Mouse (Mus musculus): ENCODE results near the gene Aldh2. TPM values are rescaled to one million over a fixed set of nuclear protein-coding genes. Genes with fewer than 3 reads are reported as not detected.

Aldh2 gene
- polyA plus RNA-seq, 1 experiment from 2014 or later = 38.3 TPM

- no peaks in the 10 kb centered on the region for H3K27me3 ChIP-seq (replicated peaks; ENCODE audit: control insufficient read depth, insufficient read depth, low read length)
- H3K9me3 ChIP-seq (replicated peaks; ENCODE audit: control insufficient read depth, low read length) = no peaks in the 10 kb centered on the region
- DNase-seq (ENCODE audit: low spot score) (peak; percentile 32), ATAC-seq (peak; percentile 66)
- peak within 1 kb of the TSS; percentile 96 for H3K4me3 ChIP-seq (ENCODE audit: low read depth, low read length)
- H3K4me1 ChIP-seq (ENCODE audit: control insufficient read depth, insufficient read depth, low read length) = peaks cover 15% of the 10 kb centered on the region
- H3K4me2 ChIP-seq (ENCODE audit: low read length) = peak within 1 kb of the TSS; percentile 95
- H3K36me3 ChIP-seq (ENCODE audit: control insufficient read depth, insufficient read depth, low read length) = no peaks in the 10 kb centered on the region
- H3K9ac ChIP-seq (ENCODE audit: low read length) = peak within 1 kb of the TSS; percentile 97
- H3K27ac ChIP-seq (ENCODE audit: low read depth, low read length) = peak within 1 kb of the TSS; percentile 96
- WGBS = under 1% methylated on average over 50 of the region's 97 CpGs
Observed at GRCm38 (mm10) chr5:121544910-121545792, 48.5 kb downstream of the Aldh2 start, which contains the start of the genes Adam1a and Gm42878. Gene Adam1a (minus strand): TSS chr5:121545482. Gene Gm42878 (minus strand): TSS chr5:121545482.

GRCm38 (mm10) chr5:121543370-121543769, 50.3 kb downstream of the Aldh2 start:
- ATAC-seq (no peak), DNase-seq (ENCODE audit: low spot score) (no peak)
- Histone ChIP-seq H3K36me3 (ENCODE audit: control insufficient read depth, insufficient read depth, low read length) (peaks cover 3% of the 10 kb centered on the region; the same call in 1 of the 2 replicates), H3K4me1 (ENCODE audit: control insufficient read depth, insufficient read depth, low read length) (peaks cover 15% of the 10 kb centered on the region), H3K9me3 (replicated peaks; ENCODE audit: control insufficient read depth, low read length) (no peaks in the 10 kb centered on the region), H3K9ac (ENCODE audit: low read length) (no peak overlapping the region), H3K27me3 (replicated peaks; ENCODE audit: control insufficient read depth, insufficient read depth, low read length) (no peaks in the 10 kb centered on the region), H3K4me2 (ENCODE audit: low read length) (no peak overlapping the region), H3K27ac (ENCODE audit: low read depth, low read length) (no peak overlapping the region), H3K4me3 (ENCODE audit: low read depth, low read length) (no peak overlapping the region)
- WGBS = 84% methylated on average over 3 of the region's 3 CpGs

- no peak overlapping the region for H3K27ac ChIP-seq (ENCODE audit: low read depth, low read length)
- ATAC-seq = no peak
- peaks cover 10% of the 10 kb centered on the region for H3K4me1 ChIP-seq (ENCODE audit: control insufficient read depth, insufficient read depth, low read length)
- peaks cover 18% of the 10 kb centered on the region for H3K36me3 ChIP-seq (ENCODE audit: control insufficient read depth, insufficient read depth, low read length)
- H3K27me3 ChIP-seq (replicated peaks; ENCODE audit: control insufficient read depth, insufficient read depth, low read length) = no peaks in the 10 kb centered on the region
- no peak overlapping the region for H3K4me2 ChIP-seq (ENCODE audit: low read length)
- no peak overlapping the region for H3K4me3 ChIP-seq (ENCODE audit: low read depth, low read length)
- H3K9ac ChIP-seq (ENCODE audit: low read length) = no peak overlapping the region
- no peak for DNase-seq (ENCODE audit: low spot score)
- WGBS = 89% methylated on average over 7 of the region's 7 CpGs
- H3K9me3 ChIP-seq (replicated peaks; ENCODE audit: control insufficient read depth, low read length) = no peaks in the 10 kb centered on the region
Observed at GRCm38 (mm10) chr5:121541235-121541634, 52.4 kb downstream of the Aldh2 start.

GRCm38 (mm10) chr5:121540066-121540465, 53.6 kb downstream of the Aldh2 start:
- DNase-seq (ENCODE audit: low spot score) = no peak
- no peak overlapping the region for H3K27ac ChIP-seq (ENCODE audit: low read depth, low read length)
- no peaks in the 10 kb centered on the region for H3K9me3 ChIP-seq (replicated peaks; ENCODE audit: control insufficient read depth, low read length)
- H3K36me3 ChIP-seq (ENCODE audit: control insufficient read depth, insufficient read depth, low read length) = peaks cover 28% of the 10 kb centered on the region
- no peak overlapping the region for H3K9ac ChIP-seq (ENCODE audit: low read length)
- H3K4me1 ChIP-seq (ENCODE audit: control insufficient read depth, insufficient read depth, low read length) = peaks cover 10% of the 10 kb centered on the region
- H3K4me2 ChIP-seq (ENCODE audit: low read length) = no peak overlapping the region
- H3K4me3 ChIP-seq (ENCODE audit: low read depth, low read length) = no peak overlapping the region
- H3K27me3 ChIP-seq (replicated peaks; ENCODE audit: control insufficient read depth, insufficient read depth, low read length) = no peaks in the 10 kb centered on the region
- ATAC-seq = no peak
- WGBS = 91% methylated on average over 5 of the region's 5 CpGs

- Histone ChIP-seq H3K36me3 (ENCODE audit: control insufficient read depth, insufficient read depth, low read length) (peaks cover 50% of the 10 kb centered on the region), H3K9me3 (replicated peaks; ENCODE audit: control insufficient read depth, low read length) (no peaks in the 10 kb centered on the region), H3K9ac (ENCODE audit: low read length) (no peak overlapping the region), H3K4me3 (ENCODE audit: low read depth, low read length) (no peak overlapping the region), H3K27ac (ENCODE audit: low read depth, low read length) (no peak overlapping the region), H3K4me2 (ENCODE audit: low read length) (no peak overlapping the region), H3K27me3 (replicated peaks; ENCODE audit: control insufficient read depth, insufficient read depth, low read length) (no peaks in the 10 kb centered on the region), H3K4me1 (ENCODE audit: control insufficient read depth, insufficient read depth, low read length) (no peaks in the 10 kb centered on the region)
- ATAC-seq (no peak), DNase-seq (ENCODE audit: low spot score) (no peak)
- WGBS = 84% methylated on average over 2 of the region's 2 CpGs
Observed at GRCm38 (mm10) chr5:121537588-121537987, 56.0 kb downstream of the Aldh2 start.

- H3K36me3 ChIP-seq (ENCODE audit: control insufficient read depth, insufficient read depth, low read length) = peaks cover 56% of the 10 kb centered on the region
- no peak overlapping the region for H3K27ac ChIP-seq (ENCODE audit: low read depth, low read length)
- no peaks in the 10 kb centered on the region for H3K27me3 ChIP-seq (replicated peaks; ENCODE audit: control insufficient read depth, insufficient read depth, low read length)
- no peak overlapping the region for H3K9ac ChIP-seq (ENCODE audit: low read length)
- no peak overlapping the region for H3K4me2 ChIP-seq (ENCODE audit: low read length)
- DNase-seq (ENCODE audit: low spot score) (no peak), ATAC-seq (no peak)
- no peaks in the 10 kb centered on the region for H3K4me1 ChIP-seq (ENCODE audit: control insufficient read depth, insufficient read depth, low read length)
- WGBS = 48% methylated on average over 7 of the region's 7 CpGs
- no peak overlapping the region for H3K4me3 ChIP-seq (ENCODE audit: low read depth, low read length)
- no peaks in the 10 kb centered on the region for H3K9me3 ChIP-seq (replicated peaks; ENCODE audit: control insufficient read depth, low read length)
Observed at GRCm38 (mm10) chr5:121536921-121537555, 56.6 kb downstream of the Aldh2 start.

GRCm38 (mm10) chr5:121535116-121535515, 58.5 kb downstream of the Aldh2 start:
- Histone ChIP-seq H3K4me3 (ENCODE audit: low read depth, low read length) (no peak overlapping the region), H3K4me2 (ENCODE audit: low read length) (no peak overlapping the region), H3K27ac (ENCODE audit: low read depth, low read length) (no peak overlapping the region), H3K27me3 (replicated peaks; ENCODE audit: control insufficient read depth, insufficient read depth, low read length) (no peaks in the 10 kb centered on the region), H3K4me1 (ENCODE audit: control insufficient read depth, insufficient read depth, low read length) (no peaks in the 10 kb centered on the region), H3K9ac (ENCODE audit: low read length) (no peak overlapping the region), H3K36me3 (ENCODE audit: control insufficient read depth, insufficient read depth, low read length) (peaks cover 72% of the 10 kb centered on the region), H3K9me3 (replicated peaks; ENCODE audit: control insufficient read depth, low read length) (no peaks in the 10 kb centered on the region)
- no peak for DNase-seq (ENCODE audit: low spot score)
- WGBS = 99% methylated on average over 3 of the region's 3 CpGs
- ATAC-seq = no peak

- Histone ChIP-seq H3K27ac (ENCODE audit: low read depth, low read length) (no peak overlapping the region), H3K9me3 (replicated peaks; ENCODE audit: control insufficient read depth, low read length) (no peaks in the 10 kb centered on the region), H3K36me3 (ENCODE audit: control insufficient read depth, insufficient read depth, low read length) (peaks cover 77% of the 10 kb centered on the region), H3K27me3 (replicated peaks; ENCODE audit: control insufficient read depth, insufficient read depth, low read length) (no peaks in the 10 kb centered on the region), H3K4me1 (ENCODE audit: control insufficient read depth, insufficient read depth, low read length) (no peaks in the 10 kb centered on the region), H3K4me3 (ENCODE audit: low read depth, low read length) (no peak overlapping the region), H3K4me2 (ENCODE audit: low read length) (no peak overlapping the region), H3K9ac (ENCODE audit: low read length) (no peak overlapping the region)
- WGBS = 96% methylated on average over 5 of the region's 5 CpGs
- no peak for DNase-seq (ENCODE audit: low spot score)
- ATAC-seq = no peak
Observed at GRCm38 (mm10) chr5:121534521-121534920, 59.1 kb downstream of the Aldh2 start.

- Histone ChIP-seq H3K36me3 (ENCODE audit: control insufficient read depth, insufficient read depth, low read length) (peaks cover 86% of the 10 kb centered on the region), H3K4me2 (ENCODE audit: low read length) (no peak overlapping the region), H3K4me3 (ENCODE audit: low read depth, low read length) (no peak overlapping the region)
Observed at GRCm38 (mm10) chr5:121526961-121527360, 66.7 kb downstream of the Aldh2 start.

More at GRCm38 (mm10) chr5:121526961-121527360, 66.7 kb downstream of the Aldh2 start:
- Histone ChIP-seq H3K4me1 (ENCODE audit: control insufficient read depth, insufficient read depth, low read length) (no peaks in the 10 kb centered on the region), H3K9ac (ENCODE audit: low read length) (no peak overlapping the region), H3K27ac (ENCODE audit: low read depth, low read length) (no peak overlapping the region), H3K9me3 (replicated peaks; ENCODE audit: control insufficient read depth, low read length) (no peaks in the 10 kb centered on the region), H3K27me3 (replicated peaks; ENCODE audit: control insufficient read depth, insufficient read depth, low read length) (no peaks in the 10 kb centered on the region)
- ATAC-seq = no peak
- DNase-seq (ENCODE audit: low spot score) = no peak
- 89% methylated on average over 8 of the region's 8 CpGs for WGBS

Measured in forebrain, embryonic 14.5 days (tissue).